Mouse (Mus musculus): ENCODE measurements at regions not wholly inside any gene's neighbourhood (a gene's known extent, or its start where the extent isn't known, plus 50 kb on each side); places are given as distances from the start of the nearest gene placed in this dataset.
"Not testable (repeated sequence)": the region's sequence is repeated elsewhere in the genome, so short reads cannot be mapped to it uniquely, and the experiment has no call there.

- Histone ChIP-seq H3K4me1 (ENCODE audit: control insufficient read depth, insufficient read depth, low read length) (no peaks in the 10 kb centered on the region), H3K27me3 (replicated peaks; ENCODE audit: control insufficient read depth, insufficient read depth, low read length) (no peaks in the 10 kb centered on the region), H3K27ac (ENCODE audit: insufficient read depth, low read depth, low read length) (no peak overlapping the region), H3K36me3 (ENCODE audit: control insufficient read depth, insufficient read depth, low read length) (no peaks in the 10 kb centered on the region), H3K4me3 (ENCODE audit: insufficient read depth, low read depth, low read length) (no peak overlapping the region)
- TF ChIP-seq CTCF (conservative IDR thresholded peaks at IDR 0.05; ENCODE audit: insufficient read depth, insufficient read length, low read depth, low read length) = no peak
- no peak for TF ChIP-seq POLR2A (IDR thresholded peaks at IDR 0.05; ENCODE audit: low read depth, low read length)
- no peak for DNase-seq
- 84% methylated on average over 15 of the region's 15 CpGs for WGBS
Measured at GRCm38 (mm10) chr8:96404549-96405145, 516.3 kb upstream of the Got2 start.

- Histone ChIP-seq H3K4me1 (ENCODE audit: control insufficient read depth, insufficient read depth, low read length) (no peaks in the 10 kb centered on the region), H3K4me3 (ENCODE audit: insufficient read depth, low read depth, low read length) (no peak overlapping the region), H3K27me3 (replicated peaks; ENCODE audit: control insufficient read depth, insufficient read depth, low read length) (no peaks in the 10 kb centered on the region), H3K36me3 (ENCODE audit: control insufficient read depth, insufficient read depth, low read length) (no peaks in the 10 kb centered on the region), H3K27ac (ENCODE audit: insufficient read depth, low read depth, low read length) (no peak overlapping the region)
- TF ChIP-seq POLR2A (IDR thresholded peaks at IDR 0.05; ENCODE audit: low read depth, low read length) (no peak), CTCF (conservative IDR thresholded peaks at IDR 0.05; ENCODE audit: insufficient read depth, insufficient read length, low read depth, low read length) (no peak)
- WGBS = 61% methylated on average over 3 of the region's 3 CpGs
- no peak for DNase-seq
Measured at GRCm38 (mm10) chr8:96403669-96404068, 515.3 kb upstream of the Got2 start.

GRCm38 (mm10) chr8:96399381-96399780, 511.0 kb upstream of the Got2 start:
- WGBS = 85% methylated on average over 4 of the region's 4 CpGs
- H3K4me3 ChIP-seq (ENCODE audit: insufficient read depth, low read depth, low read length); H3K27me3 ChIP-seq (replicated peaks; ENCODE audit: control insufficient read depth, insufficient read depth, low read length); H3K27ac ChIP-seq (ENCODE audit: insufficient read depth, low read depth, low read length); H3K36me3 ChIP-seq (ENCODE audit: control insufficient read depth, insufficient read depth, low read length); DNase-seq; H3K4me1 ChIP-seq (ENCODE audit: control insufficient read depth, insufficient read depth, low read length): not testable (repeated sequence)

- DNase-seq = no peak
Measured at GRCm38 (mm10) chr8:96393024-96393423, 504.7 kb upstream of the Got2 start.

GRCm38 (mm10) chr8:96389251-96389650, 500.9 kb upstream of the Got2 start:
- H3K36me3 ChIP-seq (ENCODE audit: control insufficient read depth, insufficient read depth, low read length) = no peaks in the 10 kb centered on the region
- DNase-seq = no peak
- no peaks in the 10 kb centered on the region for H3K4me1 ChIP-seq (ENCODE audit: control insufficient read depth, insufficient read depth, low read length)
- H3K27me3 ChIP-seq (replicated peaks; ENCODE audit: control insufficient read depth, insufficient read depth, low read length) = no peaks in the 10 kb centered on the region
- WGBS = 75% methylated on average over 3 of the region's 3 CpGs
- no peak overlapping the region for H3K4me3 ChIP-seq (ENCODE audit: insufficient read depth, low read depth, low read length)
- no peak overlapping the region for H3K27ac ChIP-seq (ENCODE audit: insufficient read depth, low read depth, low read length)
- no peak for TF ChIP-seq POLR2A (IDR thresholded peaks at IDR 0.05; ENCODE audit: low read depth, low read length)
- no peak for TF ChIP-seq CTCF (conservative IDR thresholded peaks at IDR 0.05; ENCODE audit: insufficient read depth, insufficient read length, low read depth, low read length)

More at GRCm38 (mm10) chr8:96393024-96393423, 504.7 kb upstream of the Got2 start:
- H3K4me3 ChIP-seq (ENCODE audit: insufficient read depth, low read depth, low read length) = no peak overlapping the region
- TF ChIP-seq CTCF (conservative IDR thresholded peaks at IDR 0.05; ENCODE audit: insufficient read depth, insufficient read length, low read depth, low read length) = no peak
- TF ChIP-seq POLR2A (IDR thresholded peaks at IDR 0.05; ENCODE audit: low read depth, low read length) = no peak
- no peaks in the 10 kb centered on the region for H3K27me3 ChIP-seq (replicated peaks; ENCODE audit: control insufficient read depth, insufficient read depth, low read length)
- H3K36me3 ChIP-seq (ENCODE audit: control insufficient read depth, insufficient read depth, low read length) = no peaks in the 10 kb centered on the region
- WGBS = 80% methylated on average over 4 of the region's 4 CpGs
- no peak overlapping the region for H3K27ac ChIP-seq (ENCODE audit: insufficient read depth, low read depth, low read length)
- no peaks in the 10 kb centered on the region for H3K4me1 ChIP-seq (ENCODE audit: control insufficient read depth, insufficient read depth, low read length)

GRCm38 (mm10) chr8:96370500-96370899, 482.2 kb upstream of the Got2 start:
- no peak for TF ChIP-seq CTCF (conservative IDR thresholded peaks at IDR 0.05; ENCODE audit: insufficient read depth, insufficient read length, low read depth, low read length)
- TF ChIP-seq POLR2A (IDR thresholded peaks at IDR 0.05; ENCODE audit: low read depth, low read length) = no peak
- 79% methylated on average over 9 of the region's 9 CpGs for WGBS
- Histone ChIP-seq H3K4me1 (ENCODE audit: control insufficient read depth, insufficient read depth, low read length) (no peaks in the 10 kb centered on the region), H3K27ac (ENCODE audit: insufficient read depth, low read depth, low read length) (no peak overlapping the region), H3K36me3 (ENCODE audit: control insufficient read depth, insufficient read depth, low read length) (no peaks in the 10 kb centered on the region), H3K27me3 (replicated peaks; ENCODE audit: control insufficient read depth, insufficient read depth, low read length) (no peaks in the 10 kb centered on the region), H3K4me3 (ENCODE audit: insufficient read depth, low read depth, low read length) (no peak overlapping the region)
- no peak for DNase-seq

- WGBS = 29% methylated on average over 14 of the region's 14 CpGs
- no peak for TF ChIP-seq CTCF (conservative IDR thresholded peaks at IDR 0.05; ENCODE audit: insufficient read depth, insufficient read length, low read depth, low read length)
- TF ChIP-seq POLR2A (IDR thresholded peaks at IDR 0.05; ENCODE audit: low read depth, low read length) = no peak
- Histone ChIP-seq H3K27ac (ENCODE audit: insufficient read depth, low read depth, low read length) (no peak overlapping the region), H3K4me3 (ENCODE audit: insufficient read depth, low read depth, low read length) (no peak overlapping the region), H3K36me3 (ENCODE audit: control insufficient read depth, insufficient read depth, low read length) (no peaks in the 10 kb centered on the region), H3K27me3 (replicated peaks; ENCODE audit: control insufficient read depth, insufficient read depth, low read length) (no peaks in the 10 kb centered on the region), H3K4me1 (ENCODE audit: control insufficient read depth, insufficient read depth, low read length) (no peaks in the 10 kb centered on the region)
- peak; percentile 21 for DNase-seq
Measured at GRCm38 (mm10) chr8:96362853-96363445, 474.6 kb upstream of the Got2 start.

Measured in kidney, adult 2 months (tissue).